Mouse (Mus musculus) myocyte (in vitro differentiated cells): ENCODE data around the gene Plce1.

ENCODE experiments used
- E2F4 ChIP-seq: IDR thresholded peaks from one replicate; pipeline ENCODE4 v1.6.1; 2011; ENCODE audit warnings: mild to moderate bottlenecking, control low read depth, moderate library complexity; ENCODE audit not compliant: insufficient read depth
- MAX ChIP-seq: IDR thresholded peaks from one replicate; pipeline ENCODE4 v1.6.1; 2011; ENCODE audit warnings: low read depth, mild to moderate bottlenecking, control low read depth
- MYOG ChIP-seq, 3 experiments: IDR thresholded peaks; one replicate each; pipeline ENCODE4 v1.6.1; 2011; ENCODE audit warnings: control low read depth in 2 of 3, low read depth in 2 of 3, mild to moderate bottlenecking in 2 of 3; ENCODE audit not compliant: insufficient read length in 2 of 3, control insufficient read depth in 1 of 3, insufficient read depth in 1 of 3
- POLR2A ChIP-seq: IDR thresholded peaks from one replicate; pipeline ENCODE4 v1.6.1; 2011; ENCODE audit warnings: low read depth, mild to moderate bottlenecking, control low read depth, moderate library complexity; ENCODE audit not compliant: insufficient read length
- POLR2AphosphoS2 ChIP-seq: IDR thresholded peaks from one replicate; pipeline ENCODE4 v1.6.1; 2011; ENCODE audit warnings: low read depth, control low read depth; ENCODE audit not compliant: insufficient read length
- REST ChIP-seq: IDR thresholded peaks from one replicate; pipeline ENCODE4 v1.6.1; 2011; ENCODE audit warnings: mild to moderate bottlenecking, control low read depth, moderate library complexity; ENCODE audit not compliant: insufficient read depth, insufficient read length
- SRF ChIP-seq: IDR thresholded peaks from one replicate; pipeline ENCODE4 v1.6.1; 2011; ENCODE audit warnings: low read depth; ENCODE audit not compliant: control insufficient read depth, insufficient read length
- USF1 ChIP-seq: IDR thresholded peaks from one replicate; pipeline ENCODE4 v1.6.1; 2011; ENCODE audit warnings: low read depth, mild to moderate bottlenecking, control low read depth, moderate library complexity

GRCm38 (mm10) chr19:38706449-38706848, 225.5 kb downstream of the Plce1 start:
- no peak for TF ChIP-seq E2F4
- no peak for TF ChIP-seq USF1
- no peak for TF ChIP-seq POLR2A
- no peak for TF ChIP-seq REST
- TF ChIP-seq MYOG (IDR thresholded peaks at IDR 0.05; ENCODE audit: control insufficient read depth in 1 of 3, insufficient read depth in 1 of 3, insufficient read length in 2 of 3, low read depth in 2 of 3): no peak
- TF ChIP-seq SRF: no peak
- no peak for TF ChIP-seq POLR2AphosphoS2
- TF ChIP-seq MAX: no peak
